Mouse (Mus musculus): ENCODE measurements around the gene Qdpr.
"Not testable (repeated sequence)": the region's sequence is repeated elsewhere in the genome, so short reads cannot be mapped to it uniquely, and the experiment has no call there.

DNA sequence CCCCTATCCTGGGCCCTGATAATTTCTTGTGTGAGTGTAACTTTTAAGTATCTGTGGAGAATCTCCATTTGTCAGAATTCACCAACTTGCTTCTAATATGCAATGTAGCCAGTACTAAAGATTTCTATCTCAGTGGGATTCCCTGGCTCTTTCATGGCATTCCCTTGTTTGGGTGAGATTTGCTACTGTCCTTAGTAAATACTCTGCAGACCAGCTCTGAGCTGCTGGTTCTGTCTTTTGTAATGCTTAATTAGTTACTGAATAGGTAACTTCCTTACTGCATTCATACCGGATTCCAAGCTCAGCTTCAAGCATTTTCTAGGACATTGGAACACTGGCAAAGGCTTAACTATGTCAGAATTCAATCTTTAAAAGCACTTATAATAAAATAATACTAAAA, 24.3 kb downstream of the Qdpr start:
- not testable (repeated sequence) for TF ChIP-seq IRF4 (IDR thresholded peaks at IDR 0.05; ENCODE audit: low read depth, low read length); CTCF (conservative IDR thresholded peaks at IDR 0.05 in 1 of 2, IDR thresholded peaks at IDR 0.05 in 1 of 2; ENCODE audit: low read depth in 2 of 2, low read length in 2 of 2); ZMIZ1 (IDR thresholded peaks at IDR 0.05; ENCODE audit: low read depth, low read length)
